Mouse (Mus musculus): ENCODE data around the gene Dusp3.

GRCm38 (mm10) chr11:101972651-101973050 lies 14.2 kb downstream of the Dusp3 start:
- TF ChIP-seq CTCF (IDR thresholded peaks at IDR 0.05; ENCODE audit: control insufficient read depth, insufficient read depth, insufficient read length): no peak
- TF ChIP-seq USF1 (IDR thresholded peaks at IDR 0.05; ENCODE audit: low read depth): no peak
- TF ChIP-seq MAX (IDR thresholded peaks at IDR 0.05): no peak
